Mouse (Mus musculus): ENCODE data around the gene Stx3.

DNA sequence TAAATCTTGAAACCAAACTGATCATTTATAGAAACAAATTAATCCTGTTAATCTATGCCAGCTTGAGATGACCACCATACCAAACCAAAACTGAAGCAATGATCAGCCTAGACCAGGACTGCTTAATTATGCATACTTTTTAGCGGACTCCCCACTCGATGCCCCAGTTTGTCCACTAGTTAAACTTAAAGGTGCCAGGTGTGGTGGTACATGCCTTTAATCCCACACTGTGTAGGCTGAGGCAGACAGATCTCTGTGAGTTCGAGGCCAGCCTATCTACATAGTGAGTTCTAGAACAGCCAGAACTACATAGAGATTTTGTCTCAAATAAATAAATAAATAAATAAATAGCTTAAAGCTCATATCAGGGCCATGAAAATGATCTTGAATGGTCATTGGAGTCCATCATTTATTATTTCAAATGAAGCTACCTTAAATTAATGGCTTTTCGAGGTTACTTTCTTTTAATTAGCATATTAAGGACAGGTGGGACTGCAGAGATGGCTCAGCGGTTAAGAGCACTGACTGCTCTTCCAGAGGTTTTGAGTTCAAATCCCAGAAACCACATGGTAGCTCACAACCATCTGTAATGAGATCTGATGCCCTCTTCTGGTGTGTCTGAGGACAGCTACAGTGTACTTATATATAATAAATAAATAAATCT lies 49.8 kb downstream of the Stx3 start:
- TF ChIP-seq CTCF (IDR thresholded peaks at IDR 0.05; ENCODE audit: borderline replicate concordance, insufficient read depth, low read length), result no peak
- no peak for TF ChIP-seq POLR2A (IDR thresholded peaks at IDR 0.05; ENCODE audit: low read depth, low read length)

All from embryonic fibroblast, embryonic 13.5 days (primary cell).